Mouse (Mus musculus) liver, embryonic 13.5 days (tissue): Measurements from ENCODE around the gene Sez6l. TPM values are rescaled to one million over a fixed set of nuclear protein-coding genes. Genes with fewer than 3 reads are reported as not detected.
A peak's percentile ranks its signal among the peaks of the same experiment; 100 is the strongest.

ENCODE experiments used
- ATAC-seq: fragments of 200-750 bp; cut with Nextera tagmentation; 2 replicates; pipeline ENCODE4 v1.8.0; 2017; ENCODE audit warnings: low read depth, mild to moderate bottlenecking, moderate number of reproducible peaks, moderate library complexity
- DNase-seq: peaks from one replicate; pipeline ENCODE4 v3.0.0; 2022
- H3K27ac ChIP-seq: fragments of 300-500 bp; sonication (generic); 2 replicates; pipeline ENCODE4 v1.5.1; 2015; ENCODE audit warnings: moderate library complexity, mild to moderate bottlenecking, inconsistent platforms
- H3K27me3 ChIP-seq: fragments of 300-500 bp; sonication (generic); 2 replicates; pipeline ENCODE4 v1.6.1; 2015; ENCODE audit warnings: mild to moderate bottlenecking, inconsistent platforms
- H3K36me3 ChIP-seq: fragments of 300-500 bp; sonication (generic); 2 replicates; pipeline ENCODE4 v1.6.1; 2015; ENCODE audit warnings: mild to moderate bottlenecking, inconsistent platforms
- H3K4me1 ChIP-seq: fragments of 300-500 bp; sonication (generic); replicated peaks from 2 replicates; pipeline ENCODE4 v1.6.1; 2015; ENCODE audit warnings: inconsistent platforms
- H3K4me2 ChIP-seq: fragments of 300-500 bp; sonication (generic); 2 replicates; pipeline ENCODE4 v1.6.1; 2015; ENCODE audit warnings: inconsistent platforms, mild to moderate bottlenecking, moderate library complexity
- H3K4me3 ChIP-seq: fragments of 300-500 bp; sonication (generic); replicated peaks from 2 replicates; pipeline ENCODE4 v1.5.1; 2015; ENCODE audit warnings: mild to moderate bottlenecking, inconsistent platforms
- H3K9ac ChIP-seq: fragments of 300-500 bp; sonication (generic); 2 replicates; pipeline ENCODE4 v1.6.1; 2015; ENCODE audit warnings: mild to moderate bottlenecking, inconsistent platforms
- H3K9me3 ChIP-seq: fragments of 300-500 bp; sonication (generic); replicated peaks from 2 replicates; pipeline ENCODE4 v1.6.1; 2016; ENCODE audit warnings: inconsistent platforms
- WGBS: fragments of 180-500 bp; shearing (Covaris S2); methylation state at CpG from one replicate; pipeline ENCODE4 v1.1.7; 2015; ENCODE audit not compliant: insufficient replicate concordance; 5-methylcytosine and 5-hydroxymethylcytosine counted together
- polyA plus RNA-seq: library from polyadenylated mRNA; unstranded; fragments of >200 nt; fragmentation: Nextera tagmentation; extraction: Ambion mirVana; gene quantifications from 2 replicates; pipeline ENCODE4 v1.2.1, GENCODE M21; 2015

The Sez6l gene
- polyA plus RNA-seq, 1 experiment from 2014 or later: 0.06 TPM

- no peak overlapping the region for H3K27ac ChIP-seq
- H3K4me1 ChIP-seq: peaks cover 6% of the 10 kb centered on the region; the same call in 1 of the 2 replicates
- peaks cover 44% of the 10 kb centered on the region for H3K36me3 ChIP-seq
- no peak overlapping the region for H3K4me3 ChIP-seq
- H3K9ac ChIP-seq: no peak overlapping the region
- WGBS: 82% methylated on average over 1 of the region's 1 CpGs
- no peak overlapping the region for H3K4me2 ChIP-seq
- no peak for DNase-seq
- H3K9me3 ChIP-seq: no peaks in the 10 kb centered on the region
- ATAC-seq: no peak
- no peaks in the 10 kb centered on the region for H3K27me3 ChIP-seq
Measured at GRCm38 (mm10) chr5:112377380-112377779, 199.6 kb downstream of the Sez6l start.

GRCm38 (mm10) chr5:112376111-112376510 is 200.9 kb downstream of the Sez6l start:
- Histone ChIP-seq H3K4me1 (0 out of 2 replicates have a peak, but pooled peaks cover 3% of the 10 kb centered on the region), H3K4me3 (no peak overlapping the region), H3K9ac (no peak overlapping the region), H3K27me3 (no peaks in the 10 kb centered on the region), H3K27ac (no peak overlapping the region), H3K9me3 (no peaks in the 10 kb centered on the region), H3K4me2 (no peak overlapping the region), H3K36me3 (peaks cover 53% of the 10 kb centered on the region)
- no peak for ATAC-seq
- DNase-seq: peak; percentile 28
- 57% methylated on average over 4 of the region's 4 CpGs for WGBS

GRCm38 (mm10) chr5:112371933-112372332 is 205.1 kb downstream of the Sez6l start:
- WGBS: 75% methylated on average over 7 of the region's 7 CpGs
- no peak overlapping the region for H3K4me3 ChIP-seq
- H3K36me3 ChIP-seq: peaks cover 79% of the 10 kb centered on the region
- H3K4me2 ChIP-seq: no peak overlapping the region
- ATAC-seq: no peak
- no peaks in the 10 kb centered on the region for H3K9me3 ChIP-seq
- H3K27me3 ChIP-seq: no peaks in the 10 kb centered on the region
- DNase-seq: no peak
- no peak overlapping the region for H3K27ac ChIP-seq
- no peak overlapping the region for H3K9ac ChIP-seq
- 0 out of 2 replicates have a peak, but pooled peaks cover 3% of the 10 kb centered on the region for H3K4me1 ChIP-seq

- no peak for DNase-seq
- Histone ChIP-seq H3K4me1 (no peaks in the 10 kb centered on the region), H3K4me3 (no peak overlapping the region), H3K4me2 (no peak overlapping the region), H3K9ac (no peak overlapping the region), H3K36me3 (peaks cover 84% of the 10 kb centered on the region), H3K27ac (no peak overlapping the region), H3K27me3 (no peaks in the 10 kb centered on the region), H3K9me3 (no peaks in the 10 kb centered on the region)
- ATAC-seq: no peak
- WGBS: 87% methylated on average over 12 of the region's 12 CpGs
Measured at GRCm38 (mm10) chr5:112370236-112370813, 206.7 kb downstream of the Sez6l start.

- H3K9ac ChIP-seq: no peak overlapping the region
- ATAC-seq: no peak
- H3K27me3 ChIP-seq: no peaks in the 10 kb centered on the region
- no peak overlapping the region for H3K4me3 ChIP-seq
- no peaks in the 10 kb centered on the region for H3K9me3 ChIP-seq
- DNase-seq: no peak
- no peak overlapping the region for H3K27ac ChIP-seq
- H3K4me2 ChIP-seq: no peak overlapping the region
- 84% methylated on average over 13 of the region's 13 CpGs for WGBS
- H3K4me1 ChIP-seq: no peaks in the 10 kb centered on the region
- H3K36me3 ChIP-seq: peaks cover 84% of the 10 kb centered on the region
Measured at GRCm38 (mm10) chr5:112369326-112369725, 207.7 kb downstream of the Sez6l start.

Other genes starting within 250 kb of the Sez6l start
- 15.8 and 20.2 TPM in 2 replicates for gene Srrd, start 234.1 kb downstream of the Sez6l start, polyA plus RNA-seq
- 12.1 and 13.4 TPM in 2 replicates for gene Hps4, start 234.1 kb downstream of the Sez6l start, polyA plus RNA-seq
- 0.08 and 0.38 TPM in 2 replicates for gene Gm6583, start 221.2 kb downstream of the Sez6l start, polyA plus RNA-seq
- gene Asphd2, start 182.3 kb downstream of the Sez6l start, polyA plus RNA-seq: 0.30 and 0.46 TPM in 2 replicates
- not detected in 2 replicates for gene Gm6588, start 127.8 kb downstream of the Sez6l start, polyA plus RNA-seq